Mouse (Mus musculus) ES-CJ7 (cell line): Measurements from ENCODE around the gene Prr14l.
A peak's percentile ranks its signal among the peaks of the same experiment; 100 is the strongest.
"Not testable (repeated sequence)": the region's sequence is repeated elsewhere in the genome, so short reads cannot be mapped to it uniquely, and the experiment has no call there.

Source experiments
- DNase-seq: peaks from one replicate; pipeline ENCODE4 v3.0.0; 2011; ENCODE audit warnings: low read depth, low spot score

The Prr14l gene

GRCm38 (mm10) chr5:32853731-32854507 is at the start of gene Prr14l:
TSS of gene Prr14l (minus strand) at chr5:32854256.
- peak; percentile 95 for DNase-seq

DNA sequence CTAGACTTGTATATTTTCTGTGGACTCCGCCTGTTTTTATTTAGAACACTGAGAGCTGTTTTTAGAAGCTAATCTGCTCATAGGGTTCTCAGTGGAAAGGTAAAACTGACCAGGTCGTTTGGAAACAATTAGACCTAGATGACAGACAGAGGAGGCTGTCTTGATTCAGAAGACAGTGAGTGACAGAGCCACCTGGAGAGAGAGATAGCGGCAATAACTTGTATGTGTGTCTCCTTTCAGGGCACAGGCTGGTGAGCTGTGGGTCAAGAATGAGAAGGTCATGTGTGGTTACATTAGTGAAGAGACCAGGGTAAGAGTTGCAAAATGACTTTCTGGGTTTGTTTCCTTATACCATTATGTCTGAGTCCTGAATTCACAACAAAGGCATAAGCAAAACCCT is 32.7 kb upstream of the Prr14l start:
- DNase-seq: no peak

- no peak for DNase-seq
These were observed 18.3 kb upstream of the Prr14l start for GRCm38 (mm10) chr5:32872346-32872745.

- no peak for DNase-seq
These were observed 15.5 kb upstream of the Prr14l start for GRCm38 (mm10) chr5:32869389-32870024.

- DNase-seq: peak; percentile 96
These were observed 9.5 kb upstream of the Prr14l start, which contains the start of gene Depdc5 for GRCm38 (mm10) chr5:32863253-32864228. TSS of gene Depdc5 (plus strand) at chr5:32863701.

GRCm38 (mm10) chr5:32862469-32863132 is 8.5 kb upstream of the Prr14l start:
- no peak for DNase-seq

- no peak for DNase-seq
These were observed 7.0 kb upstream of the Prr14l start for GRCm38 (mm10) chr5:32861082-32861481.

- peak; percentile 49 for DNase-seq
These were observed 3.7 kb upstream of the Prr14l start for GRCm38 (mm10) chr5:32857781-32858220.

DNA sequence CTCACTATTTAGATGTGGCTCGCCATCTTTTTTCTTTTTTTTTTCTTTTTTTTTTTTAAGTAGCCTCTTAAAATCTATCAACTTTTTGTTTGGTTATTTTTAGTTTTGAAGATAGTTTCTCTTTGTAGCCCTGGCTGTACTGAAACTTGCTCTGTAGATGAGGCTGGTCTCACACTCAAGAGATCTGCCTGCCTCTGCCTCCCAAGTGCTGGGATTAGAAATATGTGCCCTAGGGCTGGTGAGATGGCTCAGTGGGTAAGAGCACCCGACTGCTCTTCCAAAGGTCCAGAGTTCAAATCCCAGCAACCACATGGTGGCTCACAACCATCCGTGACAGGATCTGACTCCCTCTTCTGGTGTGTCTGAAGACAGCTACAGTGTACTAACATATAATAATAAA is 1.2 kb upstream of the Prr14l start:
- DNase-seq: not testable (repeated sequence)

- no peak for DNase-seq
These were observed 762 bp upstream of the Prr14l start for GRCm38 (mm10) chr5:32854818-32855217.

DNA sequence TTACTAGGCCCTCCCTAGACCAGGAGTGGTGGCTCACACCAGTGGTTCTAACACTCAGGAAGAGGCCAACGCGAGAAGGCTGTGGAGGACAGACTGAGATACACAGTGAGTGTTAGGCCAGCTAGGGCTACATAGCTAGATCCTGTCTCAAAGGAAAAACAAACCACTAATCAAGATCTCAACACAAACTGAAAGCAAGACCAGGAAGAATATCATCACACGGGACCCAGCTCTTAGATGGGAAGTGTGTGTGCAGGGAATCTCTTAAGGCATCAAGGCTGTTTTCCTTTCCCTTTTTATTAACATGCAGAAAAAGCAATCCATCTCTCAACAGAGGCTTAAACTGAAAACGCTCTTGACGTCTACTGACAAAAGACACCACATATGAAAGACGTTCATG is 2.0 kb downstream of the Prr14l start:
- no peak for DNase-seq

- not testable (repeated sequence) for DNase-seq
These were observed 4.5 kb downstream of the Prr14l start for GRCm38 (mm10) chr5:32849580-32849979.

DNA sequence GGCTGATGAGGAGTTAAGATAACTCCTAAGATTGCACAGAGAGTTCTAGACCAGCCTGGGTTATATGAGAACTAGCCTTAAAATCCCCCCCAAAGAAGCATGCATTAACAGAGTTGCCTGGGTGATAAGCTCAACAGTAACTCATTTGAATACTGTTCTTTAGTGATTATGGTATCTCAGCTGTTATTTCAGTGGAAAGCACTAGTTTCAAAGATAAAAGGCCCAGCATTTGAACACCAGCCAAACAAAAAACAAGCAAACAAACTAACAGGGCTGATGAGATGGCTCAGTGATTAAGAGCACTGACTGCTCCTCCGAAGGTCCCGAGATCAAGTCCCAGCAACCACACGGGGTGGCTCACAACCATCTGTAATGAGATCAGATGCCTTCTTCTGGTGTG is 4.9 kb downstream of the Prr14l start:
- no peak for DNase-seq

- DNase-seq: no peak
These were observed 14.0 kb downstream of the Prr14l start for GRCm38 (mm10) chr5:32840029-32840428.

GRCm38 (mm10) chr5:32836976-32837375 is 17.1 kb downstream of the Prr14l start:
- no peak for DNase-seq

- DNase-seq: no peak
These were observed 19.6 kb downstream of the Prr14l start for GRCm38 (mm10) chr5:32834497-32834896.

GRCm38 (mm10) chr5:32830054-32830453 is 24.0 kb downstream of the Prr14l start:
- no peak for DNase-seq

DNA sequence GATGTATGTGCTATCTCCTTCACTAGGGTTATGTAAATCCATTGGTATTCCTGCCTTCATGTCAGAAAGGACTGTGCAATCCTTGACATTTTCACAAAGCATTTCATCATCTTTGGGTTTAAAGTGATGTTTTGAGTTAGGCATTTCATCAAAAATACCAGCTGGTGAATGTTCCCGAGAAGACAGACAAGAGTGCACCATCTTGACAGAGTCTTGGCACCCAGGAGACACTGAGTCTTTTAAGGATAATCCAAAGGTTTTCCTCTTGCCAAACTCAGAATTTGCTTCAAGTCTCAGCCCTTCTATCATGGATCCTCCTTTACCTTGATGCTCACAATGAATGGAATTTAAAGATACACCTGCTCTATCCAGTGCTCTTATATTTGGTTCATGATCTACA is 25.3 kb downstream of the Prr14l start:
- DNase-seq: not testable (repeated sequence)

DNA sequence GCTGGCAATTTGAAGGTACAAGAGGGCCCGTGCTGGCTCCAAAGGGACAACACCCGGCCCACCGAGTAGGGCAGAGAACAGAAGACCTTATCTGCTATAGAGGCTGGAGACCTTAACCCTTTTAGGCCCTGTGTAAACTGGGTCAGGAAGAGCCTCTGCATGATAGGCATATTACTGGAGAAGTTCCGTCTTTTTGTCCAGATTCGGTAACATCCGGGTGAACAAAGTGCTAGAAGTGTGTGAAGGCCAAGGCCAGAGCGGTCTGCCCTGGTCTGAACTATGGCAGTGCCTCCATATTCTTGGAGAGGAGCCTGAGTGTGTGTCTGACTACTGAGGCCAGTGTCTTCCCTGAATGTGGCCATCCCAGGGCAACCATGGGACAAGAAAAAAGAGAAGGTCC is 27.0 kb downstream of the Prr14l start, which contains the start of gene Gm20671:
TSS of gene Gm20671 (minus strand) at position 101 of the 400 bp plus-strand sequence.
- DNase-seq: no peak

DNA sequence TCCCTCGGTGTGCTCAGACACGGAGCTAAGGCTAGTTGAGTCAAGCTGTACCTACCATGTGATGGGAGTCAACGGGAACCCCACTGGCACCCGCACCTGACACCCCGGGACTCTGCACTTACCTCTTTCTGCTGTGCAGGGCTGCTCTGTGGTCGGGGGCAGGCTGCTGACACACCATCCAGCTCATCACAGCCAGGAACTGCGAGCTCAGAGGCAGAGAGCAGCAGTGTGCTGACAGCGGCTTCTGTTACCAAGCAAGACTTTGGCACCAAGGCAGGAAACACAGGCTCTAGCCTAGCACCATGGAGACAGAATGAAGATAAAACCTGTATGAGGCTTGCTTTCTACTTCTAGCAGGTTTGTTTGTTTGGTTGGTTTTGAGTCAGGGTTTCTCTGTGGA is 33.6 kb downstream of the Prr14l start:
- no peak for DNase-seq

DNA sequence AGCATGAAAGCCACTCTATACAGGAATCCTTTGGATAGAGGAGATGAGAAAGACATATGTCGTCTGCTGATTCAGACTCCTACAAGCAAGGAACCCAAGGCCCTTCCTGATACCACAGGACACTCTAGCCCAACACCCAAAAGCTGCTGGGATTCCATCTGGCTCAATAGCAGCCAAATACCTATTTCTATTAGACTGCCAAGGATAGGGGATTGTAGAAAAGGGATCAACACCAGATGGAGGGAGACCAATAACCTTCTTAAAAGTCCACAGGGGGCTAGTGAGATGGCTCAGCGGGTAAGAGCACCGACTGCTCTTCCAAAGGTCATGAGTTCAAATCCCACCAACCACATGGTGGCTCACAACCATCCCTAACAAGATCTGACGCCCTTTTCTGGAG is 38.7 kb downstream of the Prr14l start:
- DNase-seq: no peak
